Mouse (Mus musculus) myocyte (in vitro differentiated cells): ENCODE results near the gene Olfr577. TPM values are rescaled to one million over a fixed set of nuclear protein-coding genes. Genes with fewer than 3 reads are reported as not detected.

Experiments
- H3K27me3 ChIP-seq: one replicate; pipeline ENCODE4 v1.6.1; 2011; ENCODE audit not compliant: control insufficient read depth, insufficient read depth, insufficient read length
- H3K36me3 ChIP-seq: one replicate; pipeline ENCODE4 v1.6.1; 2011; ENCODE audit not compliant: control insufficient read depth, insufficient read depth
- H3K4me2 ChIP-seq: one replicate; pipeline ENCODE4 v1.6.1; 2011; ENCODE audit warnings: low read depth, control low read depth
- H3K4me3 ChIP-seq: one replicate; pipeline ENCODE4 v1.5.1; 2011; ENCODE audit warnings: mild to moderate bottlenecking, control low read depth, moderate library complexity
- H3K79me2 ChIP-seq: one replicate; pipeline ENCODE4 v1.6.1; 2011; ENCODE audit not compliant: control insufficient read depth, insufficient read depth
- H3ac ChIP-seq: one replicate; pipeline ENCODE4 v1.6.1; 2011; ENCODE audit not compliant: control insufficient read depth, insufficient read length
- CEBPB ChIP-seq: IDR thresholded peaks from 2 replicates; pipeline ENCODE4 v1.6.1; 2011; ENCODE audit warnings: mild to moderate bottlenecking, moderate library complexity; ENCODE audit not compliant: poor library complexity, insufficient read depth, severe bottlenecking
- E2F4 ChIP-seq: IDR thresholded peaks from one replicate; pipeline ENCODE4 v1.6.1; 2011; ENCODE audit warnings: mild to moderate bottlenecking, control low read depth, moderate library complexity; ENCODE audit not compliant: insufficient read depth
- MAX ChIP-seq: IDR thresholded peaks from one replicate; pipeline ENCODE4 v1.6.1; 2011; ENCODE audit warnings: low read depth, mild to moderate bottlenecking, control low read depth
- MYOD1 ChIP-seq, 3 experiments: IDR thresholded peaks; one replicate each; pipeline ENCODE4 v1.6.1; 2011; ENCODE audit warnings: control low read depth in 2 of 3, low read depth in 2 of 3, mild to moderate bottlenecking in 2 of 3, moderate library complexity in 1 of 3; ENCODE audit not compliant: insufficient read length in 2 of 3, control insufficient read depth in 1 of 3
- MYOG ChIP-seq, 3 experiments: IDR thresholded peaks; one replicate each; pipeline ENCODE4 v1.6.1; 2011; ENCODE audit warnings: control low read depth in 2 of 3, low read depth in 2 of 3, mild to moderate bottlenecking in 2 of 3; ENCODE audit not compliant: insufficient read length in 2 of 3, control insufficient read depth in 1 of 3, insufficient read depth in 1 of 3
- POLR2A ChIP-seq: IDR thresholded peaks from one replicate; pipeline ENCODE4 v1.6.1; 2011; ENCODE audit warnings: low read depth, mild to moderate bottlenecking, control low read depth, moderate library complexity; ENCODE audit not compliant: insufficient read length
- POLR2AphosphoS2 ChIP-seq: IDR thresholded peaks from one replicate; pipeline ENCODE4 v1.6.1; 2011; ENCODE audit warnings: low read depth, control low read depth; ENCODE audit not compliant: insufficient read length
- REST ChIP-seq: IDR thresholded peaks from one replicate; pipeline ENCODE4 v1.6.1; 2011; ENCODE audit warnings: mild to moderate bottlenecking, control low read depth, moderate library complexity; ENCODE audit not compliant: insufficient read depth, insufficient read length
- SRF ChIP-seq: IDR thresholded peaks from one replicate; pipeline ENCODE4 v1.6.1; 2011; ENCODE audit warnings: low read depth; ENCODE audit not compliant: control insufficient read depth, insufficient read length
- TCF12 ChIP-seq: IDR thresholded peaks from one replicate; pipeline ENCODE4 v1.6.1; 2011; ENCODE audit warnings: mild to moderate bottlenecking, control low read depth; ENCODE audit not compliant: poor library complexity, insufficient read depth, severe bottlenecking
- TCF3 ChIP-seq: IDR thresholded peaks from one replicate; pipeline ENCODE4 v1.6.1; 2011; ENCODE audit warnings: low read depth, control low read depth; ENCODE audit not compliant: insufficient read length
- USF1 ChIP-seq: IDR thresholded peaks from one replicate; pipeline ENCODE4 v1.6.1; 2011; ENCODE audit warnings: low read depth, mild to moderate bottlenecking, control low read depth, moderate library complexity
- polyA plus RNA-seq: library from polyadenylated mRNA; unstranded; fragments of >200 nt; fragmentation: generic; extraction: Trizol; gene quantifications from one replicate; pipeline ENCODE4 v1.2.1, GENCODE M21; 2012; ENCODE audit warnings: missing spikeins

The Olfr577 gene
- polyA plus RNA-seq, 1 experiment, result not detected

- Histone ChIP-seq H3K4me2 (no peak overlapping the region), H3K79me2 (no peaks in the 10 kb centered on the region), H3K4me3 (no peak overlapping the region), H3K36me3 (no peaks in the 10 kb centered on the region), H3K27me3 (no peaks in the 10 kb centered on the region), H3ac (no peak overlapping the region)
- TF ChIP-seq SRF (no peak), CEBPB (no peak), E2F4 (no peak), TCF3 (no peak), USF1 (no peak), MYOD1 (IDR thresholded peaks at IDR 0.05; ENCODE audit: control insufficient read depth in 1 of 3, insufficient read length in 2 of 3, low read depth in 2 of 3) (no peak), POLR2A (no peak), MYOG (IDR thresholded peaks at IDR 0.05; ENCODE audit: control insufficient read depth in 1 of 3, insufficient read depth in 1 of 3, insufficient read length in 2 of 3, low read depth in 2 of 3) (no peak), POLR2AphosphoS2 (no peak), MAX (no peak), TCF12 (no peak), REST (no peak)
These were observed 48.6 kb downstream of the Olfr577 start for GRCm38 (mm10) chr7:102927105-102927504.

DNA sequence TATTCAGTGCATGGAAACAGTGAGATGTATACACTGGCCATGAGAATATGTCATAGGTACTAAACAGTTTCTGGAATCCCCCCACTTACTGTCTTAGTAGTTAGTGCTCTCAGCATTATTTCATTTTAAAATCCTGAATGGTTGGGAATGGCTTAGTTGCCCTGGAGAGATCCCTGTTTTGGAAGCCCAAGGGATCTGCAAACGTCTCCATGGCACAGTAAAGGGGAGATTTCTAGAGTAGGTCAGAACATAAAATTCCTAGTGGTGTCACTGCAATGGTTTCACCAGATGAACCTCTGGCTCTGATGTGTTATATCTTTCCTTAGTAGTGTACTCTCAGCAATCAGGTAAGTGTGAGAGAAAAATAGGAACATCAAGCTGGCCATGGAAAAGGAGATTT is 51.6 kb downstream of the Olfr577 start, which contains the start of gene Olfr572:
TSS of gene Olfr572 (plus strand) at position 301 of the 400 bp plus-strand sequence.
- Histone ChIP-seq H3K4me3 (no peak within 1 kb of the TSS), H3ac (no peak within 1 kb of the TSS), H3K36me3 (no peaks in the 10 kb centered on the region), H3K79me2 (no peaks in the 10 kb centered on the region), H3K4me2 (no peak within 1 kb of the TSS), H3K27me3 (no peaks in the 10 kb centered on the region)
- no peak for TF ChIP-seq MYOD1 (IDR thresholded peaks at IDR 0.05; ENCODE audit: control insufficient read depth in 1 of 3, insufficient read length in 2 of 3, low read depth in 2 of 3)
- no peak for TF ChIP-seq E2F4
- TF ChIP-seq USF1, result no peak
- TF ChIP-seq POLR2A, result no peak
- no peak for TF ChIP-seq TCF3
- no peak for TF ChIP-seq POLR2AphosphoS2
- TF ChIP-seq TCF12, result no peak
- no peak for TF ChIP-seq CEBPB
- no peak for TF ChIP-seq REST
- no peak for TF ChIP-seq MYOG (IDR thresholded peaks at IDR 0.05; ENCODE audit: control insufficient read depth in 1 of 3, insufficient read depth in 1 of 3, insufficient read length in 2 of 3, low read depth in 2 of 3)

Other genes with a start within 250 kb of the Olfr577 start
- not detected for gene Olfr559, start 248.5 kb downstream of the Olfr577 start, polyA plus RNA-seq
- not detected for gene Olfr560, start 216.6 kb downstream of the Olfr577 start, polyA plus RNA-seq
- not detected for gene Olfr78, start 216.5 kb downstream of the Olfr577 start, polyA plus RNA-seq
- gene Olfr561, start 204.7 kb downstream of the Olfr577 start, polyA plus RNA-seq, result not detected
- not detected for gene Olfr564, start 172.5 kb downstream of the Olfr577 start, polyA plus RNA-seq
- gene Olfr566, start 117.2 kb downstream of the Olfr577 start, polyA plus RNA-seq, result not detected
- not detected for gene Olfr568, start 98.8 kb downstream of the Olfr577 start, polyA plus RNA-seq
- gene Olfr569, start 85.1 kb downstream of the Olfr577 start, polyA plus RNA-seq, result not detected
- gene Olfr570, start 81.4 kb downstream of the Olfr577 start, polyA plus RNA-seq, result not detected
- not detected for gene Olfr571, start 58.4 kb downstream of the Olfr577 start, polyA plus RNA-seq
- not detected for gene Olfr572, start 51.5 kb downstream of the Olfr577 start, polyA plus RNA-seq
- not detected for gene Olfr573-ps1, start 33.4 kb downstream of the Olfr577 start, polyA plus RNA-seq
- gene Olfr574, start 27.5 kb downstream of the Olfr577 start, polyA plus RNA-seq, result not detected
- gene Olfr575, start 17.2 kb downstream of the Olfr577 start, polyA plus RNA-seq, result not detected
- not detected for gene Olfr576, start 13.3 kb downstream of the Olfr577 start, polyA plus RNA-seq
- not detected for gene Olfr578, start 13.4 kb upstream of the Olfr577 start, polyA plus RNA-seq
- not detected for gene Olfr582, start 62.1 kb upstream of the Olfr577 start, polyA plus RNA-seq
- gene Olfr583, start 75.4 kb upstream of the Olfr577 start, polyA plus RNA-seq, result not detected
- gene Olfr584, start 105.9 kb upstream of the Olfr577 start, polyA plus RNA-seq, result not detected
- gene Olfr585, start 121.8 kb upstream of the Olfr577 start, polyA plus RNA-seq, result not detected
- not detected for gene Olfr586, start 149.7 kb upstream of the Olfr577 start, polyA plus RNA-seq
- not detected for gene Olfr588-ps1, start 164.9 kb upstream of the Olfr577 start, polyA plus RNA-seq
- not detected for gene Olfr589, start 180.4 kb upstream of the Olfr577 start, polyA plus RNA-seq
- not detected for gene Olfr591, start 202.4 kb upstream of the Olfr577 start, polyA plus RNA-seq
- gene Olfr592, start 208.9 kb upstream of the Olfr577 start, polyA plus RNA-seq, result not detected
- not detected for gene Olfr593, start 235.9 kb upstream of the Olfr577 start, polyA plus RNA-seq
- not detected for gene Olfr594, start 241.1 kb upstream of the Olfr577 start, polyA plus RNA-seq